ENCODE assay signal across 35 mouse cellular contexts in genomic region chr12:4555451-4555850, GRCm38 (mm10). TPM values are rescaled to one million over a fixed set of nuclear protein-coding genes. Genes with fewer than 3 reads are reported as not detected.
"Had no signal": no experiment of that assay in that cellular context is flagged by ENCODE, and none has a peak within 500 bp of the region (broad histone marks: within the 10 kb centered on the region; RNA-seq: fewer than 3 reads in every experiment).

No protein-coding gene starts in this region.

- H3K36me3 ChIP-seq: heart, embryonic 13.5 days; heart, embryonic 15.5 days; hindbrain, embryonic 10.5 days; hindbrain, embryonic 12.5 days; intestine, embryonic 15.5 days; limb, embryonic 13.5 days; limb, embryonic 15.5 days; liver, embryonic 12.5 days had no signal

- DNase-seq: gastrocnemius, postnatal 14 days; gastrocnemius, postnatal 36 days; heart, adult 11 months; heart, adult 2 months; heart, postnatal 14 days; heart, postnatal 36 days; kidney, adult 18-20 months; kidney, adult 8-10 months; kidney, postnatal 10 days; kidney, postnatal 25 days; kidney, postnatal 4 days; layer of hippocampus, adult 9-11 months; layer of hippocampus, postnatal 36 days; left cerebral cortex, postnatal 4 days had no signal

- H3K27me3 ChIP-seq: heart, embryonic 13.5 days; heart, embryonic 15.5 days; hindbrain, embryonic 12.5 days; intestine, embryonic 15.5 days; limb, embryonic 13.5 days; limb, embryonic 15.5 days had no signal

- H3K4me3 ChIP-seq: heart, adult 2 months; heart, embryonic 13.5 days; heart, embryonic 15.5 days; hindbrain, embryonic 10.5 days; hindbrain, embryonic 12.5 days; intestine, embryonic 15.5 days; limb, embryonic 13.5 days; limb, embryonic 15.5 days; liver, embryonic 12.5 days had no signal

- H3K4me1 ChIP-seq: hindbrain, embryonic 10.5 days; hindbrain, embryonic 12.5 days; intestine, embryonic 15.5 days had no signal

- ATAC-seq: hindbrain, embryonic 16.5 days; inflammation-experienced regulatory T-cells, adult 6 months; intestine, embryonic 15.5 days; intestine, postnatal 0 days; liver, embryonic 12.5 days had no signal

- H3K9me3 ChIP-seq: heart, embryonic 13.5 days; heart, embryonic 15.5 days; hindbrain, embryonic 10.5 days; hindbrain, embryonic 12.5 days; intestine, embryonic 15.5 days; limb, embryonic 13.5 days; limb, embryonic 15.5 days; liver, embryonic 12.5 days had no signal

- H3K27ac ChIP-seq: heart, adult 2 months; heart, embryonic 13.5 days; heart, embryonic 15.5 days; hindbrain, embryonic 10.5 days; hindbrain, embryonic 12.5 days; hindbrain, embryonic 14.5 days; intestine, embryonic 15.5 days; limb, embryonic 13.5 days; limb, embryonic 15.5 days; liver, embryonic 12.5 days; liver, embryonic 14.5 days had no signal

RNA-seq across cellular contexts. Expression of gene Gm3625, which starts 37.3 kb away (rescaled TPM):
- total RNA-seq: gastrocnemius, adult 8-10 months; gastrocnemius, postnatal 14 days; gastrocnemius, postnatal 36 days; heart, adult 2 months; heart, postnatal 14 days; heart, postnatal 36 days; layer of hippocampus, adult 8-10 months; layer of hippocampus, postnatal 14 days; layer of hippocampus, postnatal 36 days; left cerebral cortex, adult 18-20 months; left cerebral cortex, adult 8-10 months; left cerebral cortex, postnatal 10 days; left cerebral cortex, postnatal 25 days; left cerebral cortex, postnatal 4 days; liver, adult 2 months had no signal
